Mouse (Mus musculus) right cerebral cortex, adult 2 months (tissue): ENCODE measurements around the gene Rufy1.
"Not testable (repeated sequence)": the region's sequence is repeated elsewhere in the genome, so short reads cannot be mapped to it uniquely, and the experiment has no call there.

Experiments used
- DNase-seq, 2 experiments: peaks; one replicate each; pipeline ENCODE4 v3.0.0; 2021 to 2022; ENCODE audit warnings: low spot score in 2 of 2

Rufy1 gene

DNA sequence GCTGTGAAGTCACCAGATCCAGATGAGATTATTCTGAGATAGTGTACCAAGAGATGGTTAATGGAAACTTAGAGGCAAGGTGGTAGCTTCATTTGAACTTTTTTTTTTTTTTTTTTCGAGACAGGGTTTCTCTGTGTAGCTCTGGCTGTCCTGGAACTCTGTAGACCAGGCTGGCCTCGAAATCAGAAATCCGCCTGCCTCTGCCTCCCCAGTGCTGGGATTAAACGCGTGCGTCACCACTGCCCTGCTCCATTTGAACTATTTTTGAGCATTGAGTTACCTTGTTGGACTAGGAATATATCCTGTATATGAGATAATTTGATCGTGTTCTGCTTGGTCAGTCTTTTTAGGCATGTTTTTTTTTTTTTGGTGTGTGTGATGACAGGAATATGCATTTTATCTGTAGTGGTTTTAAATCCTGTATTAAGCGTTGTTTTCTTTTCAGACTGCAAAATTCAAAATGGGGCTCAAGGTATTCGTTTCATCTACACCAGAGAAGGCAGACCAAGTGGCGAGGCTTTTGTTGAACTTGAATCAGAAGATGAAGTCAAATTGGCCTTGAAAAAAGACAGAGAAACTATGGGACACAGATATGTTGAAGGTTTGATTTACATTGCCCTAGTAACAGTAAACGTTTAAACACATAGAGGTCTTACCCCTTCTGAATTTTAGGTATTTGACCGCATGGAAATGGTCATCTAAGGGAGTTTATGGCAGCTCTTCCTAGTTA, 51.7 kb downstream of the Rufy1 start:
- no peak for DNase-seq

DNA sequence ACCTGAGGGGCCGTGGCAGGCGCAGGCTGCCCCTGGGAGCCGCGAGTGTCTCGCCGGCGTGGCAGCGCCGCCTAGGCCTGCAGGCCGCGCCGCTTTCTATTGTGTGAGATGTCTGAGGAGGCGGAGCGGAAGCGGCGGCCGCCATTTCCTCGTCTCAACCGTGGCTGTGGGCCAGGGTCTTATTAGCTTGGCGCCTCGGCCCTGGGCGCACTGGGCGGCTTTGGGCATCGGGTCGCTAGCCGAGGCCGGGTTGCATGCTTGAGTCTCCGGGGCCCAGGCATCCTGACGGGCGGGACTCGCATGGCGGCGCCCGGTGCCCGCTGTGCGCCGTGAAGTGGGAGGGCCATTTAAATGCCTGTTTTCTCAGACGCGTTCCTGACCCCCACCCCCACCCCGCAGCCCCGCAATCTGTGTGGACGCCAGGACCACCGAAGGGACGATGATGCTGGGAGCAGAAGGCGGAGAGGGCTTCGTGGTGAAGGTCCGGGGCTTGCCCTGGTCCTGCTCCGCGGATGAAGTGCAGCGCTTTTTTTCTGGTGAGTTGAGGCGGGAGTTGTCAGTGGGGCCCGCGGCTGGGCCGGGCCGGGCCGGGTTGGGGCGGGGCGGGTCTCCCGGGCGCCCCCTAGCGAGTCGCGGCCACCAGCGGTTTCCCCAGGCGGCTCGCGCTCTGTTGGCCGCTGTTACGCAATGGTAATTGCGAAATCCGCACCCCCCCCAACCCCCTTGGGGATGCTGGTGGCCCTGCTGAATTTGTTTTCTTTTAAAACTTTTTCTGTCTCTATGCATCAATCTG, 52.8 kb downstream of the Rufy1 start:
- DNase-seq, result peak; percentile 73 to 81

GRCm38 (mm10) chr11:50376911-50377891, 53.7 kb downstream of the Rufy1 start, which contains the start of gene Hnrnph1:
TSS of gene Hnrnph1 (plus strand) at chr11:50376990.
- peak; percentile 98 to 99 for DNase-seq

DNA sequence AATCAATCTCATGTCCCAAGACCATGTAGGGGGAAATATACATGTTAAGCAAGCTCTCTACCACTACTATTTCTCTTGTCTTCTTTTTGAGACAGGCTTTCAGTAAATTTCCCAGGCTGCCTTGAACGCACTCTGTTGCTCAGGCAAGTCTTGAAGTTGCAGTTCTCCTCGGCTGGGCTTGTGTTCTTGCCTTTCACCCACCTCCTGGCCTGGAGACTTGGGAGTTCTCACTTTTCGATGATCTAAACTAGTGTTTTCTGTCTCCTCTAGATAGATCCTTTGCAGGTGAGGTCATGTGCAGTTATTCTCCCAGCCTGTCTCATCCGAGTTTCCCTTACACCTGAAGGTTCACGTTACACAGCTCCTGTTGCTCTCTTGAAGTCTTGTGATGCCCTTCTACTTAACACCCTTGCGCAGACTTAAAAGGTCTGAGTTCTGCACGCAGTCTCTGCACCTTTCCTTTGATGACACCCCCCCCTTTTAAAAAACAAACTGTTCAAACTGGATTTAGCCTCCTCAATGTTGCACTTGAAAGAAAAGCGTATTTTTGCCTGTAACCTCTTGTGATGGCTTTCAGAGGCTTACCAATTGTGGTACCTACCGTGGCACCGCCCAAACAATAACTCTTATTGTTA, 54.7 kb downstream of the Rufy1 start:
- no peak for DNase-seq

DNA sequence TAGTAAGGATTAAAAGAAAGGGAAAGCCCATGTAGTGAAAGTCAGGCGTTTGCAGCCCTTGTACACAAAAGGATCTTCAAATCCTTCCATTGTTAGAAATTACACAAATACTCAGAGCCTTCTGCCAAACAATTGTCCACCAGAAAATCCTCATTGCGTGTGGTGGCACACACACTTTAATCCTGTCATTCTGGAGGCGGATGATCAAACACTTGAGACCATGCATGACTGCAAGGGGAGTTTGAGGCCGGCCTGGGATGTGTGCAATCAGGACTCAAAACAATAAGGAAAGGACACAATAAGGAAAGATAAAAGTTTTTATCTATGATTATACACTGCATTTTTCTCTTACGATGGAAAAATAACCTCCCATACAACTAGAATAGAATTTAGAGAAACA, 55.5 kb downstream of the Rufy1 start:
- no peak for DNase-seq

GRCm38 (mm10) chr11:50374286-50375015, 56.5 kb downstream of the Rufy1 start:
- no peak for DNase-seq

- no peak for DNase-seq
Observed at GRCm38 (mm10) chr11:50373621-50374020, 57.3 kb downstream of the Rufy1 start.

DNA sequence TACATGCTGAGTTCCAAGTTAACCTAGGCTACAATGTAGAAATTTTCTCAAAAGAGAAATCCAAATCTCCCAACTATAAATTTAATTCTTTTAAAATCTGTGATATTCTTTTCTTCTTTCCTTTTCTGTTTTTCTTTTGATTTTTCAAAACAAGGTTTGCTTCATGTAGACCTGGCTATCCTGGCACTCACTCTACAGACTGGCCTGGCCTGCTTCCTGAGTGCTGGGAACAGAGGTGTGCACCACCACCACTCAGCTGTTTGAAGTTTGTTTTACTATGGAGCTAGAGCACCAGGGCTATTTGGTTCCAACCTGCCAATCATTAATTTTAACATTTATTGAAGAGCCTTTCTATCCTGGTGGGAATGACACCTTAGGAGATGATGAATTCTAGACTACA, 57.8 kb downstream of the Rufy1 start:
- DNase-seq, result no peak

DNA sequence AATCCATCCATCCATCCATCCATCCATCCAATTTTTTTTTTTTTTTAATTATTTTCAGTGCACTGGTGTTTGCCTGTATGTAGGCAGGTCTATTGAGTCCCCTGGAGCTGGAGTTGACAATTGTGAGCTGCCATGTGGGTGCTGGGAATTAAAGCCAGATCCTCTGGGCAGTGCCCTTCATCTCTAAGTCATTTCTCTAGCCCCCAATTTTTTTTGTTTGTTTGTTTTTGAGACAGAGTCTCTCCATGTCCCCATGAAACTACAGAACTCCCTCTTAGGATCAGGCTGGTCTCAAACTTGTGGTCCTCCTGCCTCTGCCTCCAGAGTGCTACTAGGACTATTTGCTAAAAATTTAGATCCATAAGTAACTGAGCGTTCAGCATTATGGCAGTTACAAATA, 59.0 kb downstream of the Rufy1 start:
- no peak for DNase-seq

DNA sequence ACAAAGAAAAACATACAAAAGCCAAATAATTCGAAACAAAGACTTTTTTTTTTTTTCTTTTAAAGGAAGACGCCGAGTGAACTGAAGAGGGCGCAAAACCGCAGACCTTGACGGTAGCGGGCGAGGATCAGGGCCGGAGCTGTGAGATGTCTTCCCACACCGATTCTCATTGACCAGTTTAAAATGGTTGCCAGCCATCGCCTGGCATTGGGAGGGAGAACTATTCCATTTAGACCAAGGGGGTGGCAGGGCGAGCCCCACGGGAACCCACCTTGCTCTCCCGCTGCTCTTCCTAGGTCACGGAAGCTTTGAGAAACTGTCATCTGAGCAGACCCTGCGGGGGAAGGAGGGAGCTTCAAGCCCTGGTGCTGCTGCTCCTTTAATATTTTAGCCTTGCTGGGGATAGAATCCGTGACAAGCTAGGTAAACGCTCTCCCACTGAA, 59.5 kb downstream of the Rufy1 start:
- peak; percentile 37 to 51 for DNase-seq

DNA sequence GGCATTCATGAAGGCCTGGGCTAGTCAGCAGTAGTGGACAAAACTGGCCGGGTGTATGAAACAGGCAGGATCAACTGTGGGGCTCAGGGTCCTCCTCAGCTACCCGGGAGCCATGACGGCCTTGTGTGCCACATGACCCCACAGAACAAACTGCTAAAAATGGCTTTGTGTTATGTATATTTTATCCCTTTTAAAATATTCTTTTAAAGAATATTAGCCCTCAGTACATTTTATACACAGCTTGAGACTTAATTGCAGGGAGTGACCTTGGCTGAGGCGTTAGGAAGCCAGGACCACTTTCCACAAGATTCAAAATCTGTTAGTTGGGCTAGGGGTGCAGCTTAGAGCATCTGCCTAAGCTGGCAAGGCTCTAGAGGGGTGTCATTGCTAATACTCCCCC, 60.0 kb downstream of the Rufy1 start:
- DNase-seq, result no peak

DNA sequence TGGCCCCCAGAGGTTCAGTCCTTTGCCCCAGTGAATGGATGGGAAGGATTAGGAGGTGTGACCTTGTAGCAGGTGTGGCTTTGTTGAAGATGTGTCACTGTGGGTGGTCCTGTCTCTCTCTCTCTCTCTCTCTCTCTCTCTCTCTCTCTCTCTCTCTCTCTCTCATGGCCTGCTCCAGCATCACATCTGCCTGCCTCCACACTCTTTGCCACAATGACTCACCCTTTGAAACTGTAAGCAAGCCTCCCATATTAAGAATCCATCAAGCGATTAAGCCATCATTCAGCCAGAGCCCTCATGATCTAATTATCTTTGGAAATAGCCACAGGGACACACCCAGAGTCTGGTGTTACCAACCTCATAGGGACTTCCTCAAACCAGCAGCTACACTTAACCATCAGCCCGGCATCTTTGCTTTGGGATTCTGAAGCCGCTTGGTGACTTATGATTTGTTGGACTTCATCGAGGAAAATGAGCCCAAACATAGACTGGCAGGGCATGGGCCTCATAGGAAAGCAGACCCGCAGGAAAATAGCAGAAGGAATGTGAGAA, 61.5 kb downstream of the Rufy1 start:
- DNase-seq, result no peak

DNA sequence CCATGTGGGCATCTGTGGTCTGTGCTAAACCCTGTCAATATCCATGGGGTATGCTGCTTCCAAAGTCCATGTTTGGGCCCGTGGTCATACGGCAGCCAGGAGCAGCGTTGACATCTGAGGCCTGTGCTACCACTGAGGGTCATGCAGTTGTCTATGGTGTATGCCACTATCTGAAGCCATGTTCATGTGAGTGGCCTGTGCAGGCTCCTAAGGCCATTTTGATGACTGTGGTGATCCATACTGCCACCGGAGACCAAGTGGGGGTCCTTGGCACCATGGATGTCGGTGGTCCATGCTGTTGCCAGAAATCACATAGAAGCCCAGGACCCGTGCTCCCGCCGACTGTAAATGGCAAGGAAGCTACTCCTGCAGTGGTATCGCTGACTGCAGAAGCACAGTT, 63.4 kb downstream of the Rufy1 start:
- DNase-seq, result no peak

DNA sequence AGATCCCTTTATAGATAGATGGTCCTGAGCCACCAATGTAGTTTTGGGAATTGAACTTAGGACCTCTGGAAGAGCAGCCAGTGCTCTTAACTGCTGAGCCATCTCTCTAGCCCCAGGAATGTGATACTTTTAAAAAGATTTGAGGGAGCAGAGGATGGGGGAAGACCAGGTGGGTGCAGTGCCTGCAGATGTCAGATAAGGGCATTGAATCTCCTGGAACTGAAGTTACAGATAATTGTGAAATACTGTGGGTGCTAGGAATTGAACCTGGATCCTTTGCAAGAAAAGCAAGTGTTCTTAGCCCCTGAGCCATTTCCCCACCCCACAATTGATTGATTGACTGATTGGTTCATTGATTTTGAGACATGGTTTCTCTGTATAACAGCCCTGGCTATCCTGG, 65.6 kb downstream of the Rufy1 start:
- no peak for DNase-seq

DNA sequence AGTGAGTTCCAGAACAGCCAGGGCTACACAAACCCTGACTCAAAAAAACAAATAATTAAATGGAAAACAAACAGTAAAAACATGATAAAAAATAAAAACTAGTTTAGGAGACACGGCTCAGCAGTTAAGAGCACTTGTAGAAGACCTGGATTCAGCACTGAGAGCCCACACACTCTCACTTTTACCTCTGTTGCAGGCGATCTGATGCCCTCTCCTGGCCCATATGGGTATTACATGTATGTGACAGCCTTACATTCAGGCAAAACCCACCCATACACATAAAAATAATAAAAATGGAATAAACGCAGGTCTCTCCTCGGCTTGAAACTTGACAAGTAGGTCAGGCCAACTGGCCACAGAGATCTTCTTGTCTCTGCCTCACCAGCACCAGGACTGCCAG, 66.4 kb downstream of the Rufy1 start:
- DNase-seq, result peak; percentile 86 to 91

DNA sequence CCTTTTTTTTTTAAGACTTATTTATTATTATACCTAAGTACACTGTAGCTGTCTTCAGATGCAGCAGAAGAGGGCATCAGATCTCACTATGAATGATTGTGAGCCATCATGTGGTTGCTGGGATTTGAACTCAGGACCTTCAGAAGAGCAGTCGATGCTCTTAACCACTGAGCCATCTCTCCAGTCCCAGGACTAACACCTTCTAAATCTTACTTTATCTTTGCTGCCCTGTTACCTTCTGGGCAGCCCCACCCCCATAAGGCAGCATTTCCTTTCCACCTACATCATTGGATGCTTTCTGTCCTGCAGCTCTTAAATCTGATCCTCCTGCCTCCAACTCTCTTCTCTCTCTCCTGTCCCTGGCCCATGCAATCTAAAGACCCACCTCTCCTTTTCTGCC, 69.6 kb downstream of the Rufy1 start:
- DNase-seq, result not testable (repeated sequence)

- peak; percentile 67 to 74 for DNase-seq
Observed at GRCm38 (mm10) chr11:50358950-50359861, 71.7 kb downstream of the Rufy1 start.

DNA sequence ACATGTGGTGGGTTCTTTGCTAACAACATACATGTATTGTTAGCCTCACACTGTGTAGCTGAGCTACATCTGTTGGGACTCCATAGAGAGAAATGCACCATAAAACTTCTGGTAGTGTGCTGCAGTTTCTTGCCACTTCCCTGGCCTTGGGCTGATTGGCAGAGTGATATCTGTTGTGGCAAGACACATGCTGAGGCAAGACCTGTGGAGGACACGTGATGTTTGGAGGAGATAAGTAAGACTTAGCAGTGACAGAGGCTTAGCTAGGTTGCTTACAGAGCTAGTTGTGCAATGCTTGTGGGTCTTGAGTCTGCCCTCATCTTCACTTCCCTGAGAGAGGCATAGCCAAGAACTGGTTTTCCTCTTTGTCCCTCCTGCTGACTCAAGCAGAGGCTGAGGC, 75.5 kb downstream of the Rufy1 start:
- no peak for DNase-seq

DNA sequence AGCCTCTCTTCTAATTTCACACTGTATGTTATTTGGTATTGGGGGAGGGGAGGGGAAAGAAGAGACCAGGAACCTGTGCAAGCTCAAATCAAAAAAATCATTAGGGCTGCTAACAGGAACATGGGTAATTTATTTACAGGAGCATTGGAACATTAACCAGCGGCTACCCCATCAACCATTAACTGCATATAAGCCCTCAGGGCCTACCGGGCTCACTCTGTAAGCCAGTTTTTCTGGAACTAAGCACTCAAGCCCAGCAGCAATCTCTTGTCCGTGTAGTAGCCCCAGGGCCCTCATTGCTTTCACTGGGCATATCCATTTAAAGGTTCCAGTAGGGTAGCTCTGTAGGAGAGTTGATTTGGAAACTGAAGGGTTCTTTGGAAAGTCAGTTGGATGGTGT, 76.1 kb downstream of the Rufy1 start:
- DNase-seq, result no peak
